Mouse (Mus musculus) liver, adult (tissue): Measurements from ENCODE around the gene Lgals3bp.

Source experiments
- GATA4 ChIP-seq: IDR thresholded peaks from 2 replicates; pipeline ENCODE4 v1.6.1; 2014; ENCODE audit warnings: mild to moderate bottlenecking, low read length; ENCODE audit not compliant: insufficient replicate concordance

The Lgals3bp gene

DNA sequence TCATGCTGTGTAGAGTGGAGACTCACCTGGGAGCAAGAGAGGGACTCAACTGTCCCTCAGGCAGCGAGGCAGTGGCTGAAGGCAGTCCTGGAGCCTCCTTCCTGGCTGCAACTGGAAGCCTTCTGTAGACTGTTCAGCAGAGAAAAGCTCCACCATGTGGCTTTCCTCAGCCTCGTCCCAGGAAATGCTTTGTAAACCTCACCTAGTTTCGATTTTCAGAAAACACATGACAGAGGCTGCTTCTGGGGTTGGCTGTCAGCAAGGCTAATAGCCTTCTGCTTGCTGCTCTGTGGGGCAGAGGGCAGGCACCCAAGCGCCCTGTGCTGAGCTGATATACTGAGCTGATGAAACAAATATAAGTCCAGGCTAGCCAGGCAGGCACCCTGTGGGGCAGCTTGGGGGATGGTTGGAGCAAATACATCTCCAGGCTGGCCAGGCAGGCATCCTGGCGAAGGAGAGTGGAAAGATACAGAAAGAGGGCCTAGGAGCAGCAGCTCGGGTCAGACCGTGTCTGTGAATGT is at the start of gene Lgals3bp:
Gene Lgals3bp (minus strand): TSS at position 333 of the 521 bp plus-strand sequence.
- peak; percentile 53; the same call in 1 of the 2 replicates for TF ChIP-seq GATA4

DNA sequence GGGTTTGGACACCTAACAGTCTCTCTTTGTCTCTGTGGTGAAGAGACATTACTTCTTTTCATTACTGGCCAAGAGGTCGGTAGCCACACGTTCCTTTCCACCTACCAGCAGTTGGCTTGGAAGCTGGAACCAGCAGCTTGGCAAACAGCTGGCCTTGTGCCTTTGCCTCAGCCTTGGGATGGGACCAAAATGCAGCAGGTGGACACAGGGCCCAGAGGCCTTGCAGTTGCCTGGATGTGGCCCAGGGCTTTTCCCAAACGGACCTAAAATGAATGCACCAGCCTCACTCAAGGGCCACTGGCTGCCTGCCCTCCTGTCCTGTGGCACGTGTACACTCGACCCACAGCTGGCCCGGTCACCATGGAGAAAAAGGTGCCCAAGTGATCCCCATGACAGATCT is 49.3 kb upstream of the Lgals3bp start:
- no peak for TF ChIP-seq GATA4

DNA sequence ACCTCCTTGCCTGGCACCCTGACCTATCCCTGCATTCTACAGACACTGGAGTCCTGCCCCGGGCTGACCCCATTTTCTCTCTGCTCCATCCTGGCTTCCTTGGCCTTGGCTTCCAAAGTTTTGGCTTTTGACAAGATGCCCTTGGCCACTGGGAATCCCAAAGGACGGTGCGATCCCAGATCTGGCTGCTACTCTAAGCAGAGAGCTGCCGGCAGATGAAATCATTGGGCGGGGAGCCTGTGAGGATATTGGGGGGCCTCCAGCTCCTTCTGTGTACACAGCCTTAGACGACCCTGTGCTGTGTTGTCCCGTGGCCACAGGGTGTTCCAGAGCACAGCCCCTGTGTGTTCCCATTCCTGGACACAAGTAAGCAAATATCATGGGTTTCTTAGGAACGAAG is 46.5 kb upstream of the Lgals3bp start:
- no peak for TF ChIP-seq GATA4

DNA sequence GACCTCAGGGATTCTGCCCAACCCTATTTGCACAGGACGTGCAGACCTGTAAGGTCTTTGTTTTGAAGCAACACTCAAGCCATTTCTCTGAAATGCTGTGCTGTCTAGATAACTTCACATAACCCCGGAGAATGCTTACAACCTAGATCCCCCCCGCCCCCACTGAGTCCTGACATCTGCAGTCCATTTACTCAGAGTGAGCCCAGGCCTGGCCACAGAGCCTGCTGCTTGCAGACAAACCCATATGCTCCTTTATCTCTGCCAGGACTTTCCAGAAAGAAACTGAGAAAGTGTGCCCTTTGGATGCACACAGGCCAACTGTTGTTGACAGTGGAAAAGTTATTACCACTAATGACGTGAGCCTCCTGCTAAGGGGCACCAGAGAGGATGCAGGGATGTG is 45.5 kb upstream of the Lgals3bp start:
- TF ChIP-seq GATA4 = no peak

DNA sequence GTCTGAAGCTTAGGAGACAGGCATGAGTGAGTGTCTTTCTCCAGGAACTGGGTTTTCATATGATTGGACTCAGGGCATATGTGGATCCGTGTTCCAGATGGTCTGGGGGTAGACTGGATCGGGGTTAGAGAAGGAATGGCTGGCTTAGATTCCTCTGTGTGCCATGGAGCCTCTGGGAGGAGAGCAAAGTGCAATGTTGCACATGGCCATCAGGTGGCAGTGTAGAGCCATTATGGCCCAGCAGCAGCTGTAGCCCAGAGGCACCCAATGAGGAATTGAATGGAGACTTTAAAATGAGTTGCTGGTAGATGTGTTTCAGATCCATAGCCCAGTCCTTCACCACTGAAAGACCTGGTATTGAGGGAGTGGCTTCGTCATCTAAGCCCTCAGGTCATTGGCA is 44.0 kb upstream of the Lgals3bp start:
- TF ChIP-seq GATA4 = no peak

DNA sequence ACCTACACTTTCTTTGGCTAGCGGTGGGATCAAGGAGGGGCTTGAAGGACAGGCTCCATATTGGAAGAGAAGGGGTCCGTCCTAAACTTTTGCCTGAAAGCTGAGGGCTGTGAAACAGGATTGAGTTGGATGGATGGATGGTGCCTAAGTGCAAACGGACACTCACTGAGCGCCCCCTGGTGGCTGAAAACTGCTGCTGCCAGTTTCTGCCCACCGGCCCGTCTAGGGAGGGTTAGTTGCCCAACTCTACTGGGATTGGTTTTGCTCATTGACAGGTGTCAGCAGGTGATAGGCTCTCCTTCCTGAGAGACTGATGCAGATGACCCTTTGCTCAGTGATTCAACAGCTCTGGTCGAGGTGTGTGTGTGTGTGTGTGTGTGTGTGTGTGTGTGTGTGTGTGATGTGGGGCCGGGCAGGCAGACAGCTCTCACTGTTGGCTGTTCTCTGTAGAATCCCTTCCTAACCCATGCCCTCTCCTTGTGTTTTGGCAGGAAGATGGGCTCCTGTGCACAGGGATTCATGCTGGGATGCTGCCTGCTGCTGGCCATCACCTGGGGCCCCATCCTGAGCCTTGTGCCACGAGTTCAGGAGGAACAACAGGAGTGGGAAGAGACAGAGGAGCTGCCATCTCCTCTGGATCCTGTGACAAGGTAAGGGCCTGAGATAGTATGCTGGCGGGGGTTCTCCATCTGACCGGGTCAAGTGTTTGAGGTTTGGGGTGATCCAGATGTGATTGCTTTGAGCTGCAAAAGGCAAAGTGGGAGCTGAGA is 41.5 kb upstream of the Lgals3bp start:
- TF ChIP-seq GATA4 = no peak

DNA sequence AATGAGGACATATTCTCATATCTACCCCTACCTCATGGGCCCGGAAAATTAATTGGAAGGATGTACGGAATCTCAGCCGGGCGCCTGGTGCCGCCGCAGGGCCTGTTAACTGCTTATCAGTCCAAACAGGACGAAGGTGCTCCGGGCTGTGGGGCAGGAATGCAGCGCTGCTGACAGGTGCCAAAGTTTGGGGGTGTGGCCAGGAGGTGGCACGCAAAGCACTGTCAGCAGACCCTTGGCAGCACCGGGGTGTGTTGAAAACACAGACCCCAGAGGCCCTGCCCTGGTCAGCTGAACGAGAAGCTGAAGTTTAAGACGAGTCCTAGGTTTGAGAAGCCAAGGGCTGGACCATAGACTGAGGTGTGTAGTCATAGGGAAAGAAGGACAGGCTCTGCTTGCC is 40.8 kb upstream of the Lgals3bp start:
- TF ChIP-seq GATA4 = peak; percentile 65; the same call in 1 of the 2 replicates

DNA sequence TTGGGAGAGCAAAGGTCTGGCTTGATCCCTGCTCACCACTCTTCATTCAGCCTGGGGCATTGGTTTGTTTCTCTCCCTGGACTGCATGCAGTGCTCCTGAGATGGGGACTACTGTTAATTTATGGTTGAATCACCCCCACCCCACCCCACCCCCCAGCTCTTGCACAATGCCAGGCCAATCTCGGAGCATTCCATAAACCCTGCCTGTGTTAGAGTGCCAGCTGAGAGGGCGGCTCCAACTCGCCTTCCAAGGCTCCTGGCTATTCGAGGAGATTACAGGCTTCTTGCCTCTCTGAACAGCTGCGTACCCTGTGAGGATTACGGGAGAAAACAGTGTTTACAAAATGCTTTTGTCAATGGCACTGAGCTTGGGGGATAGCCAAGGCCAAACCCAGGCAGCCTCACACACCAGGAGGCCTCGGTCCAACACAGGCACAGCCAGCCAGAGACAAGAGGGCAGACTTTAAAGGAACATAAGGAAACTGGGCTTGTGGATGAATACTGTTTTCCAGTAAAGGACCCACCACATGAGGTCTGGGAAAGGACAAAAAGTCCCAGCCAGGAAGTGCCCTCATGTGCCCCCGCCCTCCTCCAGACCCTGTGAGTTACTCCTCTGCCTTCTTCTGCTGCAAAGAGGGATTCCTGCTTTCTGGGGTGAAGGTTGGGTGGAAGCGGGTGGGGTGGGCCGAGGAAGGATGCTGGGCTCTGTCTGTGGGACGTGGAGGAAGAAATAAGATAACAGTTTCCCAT is 36.9 kb upstream of the Lgals3bp start:
- peak; percentile 75; the same call in 1 of the 2 replicates for TF ChIP-seq GATA4

DNA sequence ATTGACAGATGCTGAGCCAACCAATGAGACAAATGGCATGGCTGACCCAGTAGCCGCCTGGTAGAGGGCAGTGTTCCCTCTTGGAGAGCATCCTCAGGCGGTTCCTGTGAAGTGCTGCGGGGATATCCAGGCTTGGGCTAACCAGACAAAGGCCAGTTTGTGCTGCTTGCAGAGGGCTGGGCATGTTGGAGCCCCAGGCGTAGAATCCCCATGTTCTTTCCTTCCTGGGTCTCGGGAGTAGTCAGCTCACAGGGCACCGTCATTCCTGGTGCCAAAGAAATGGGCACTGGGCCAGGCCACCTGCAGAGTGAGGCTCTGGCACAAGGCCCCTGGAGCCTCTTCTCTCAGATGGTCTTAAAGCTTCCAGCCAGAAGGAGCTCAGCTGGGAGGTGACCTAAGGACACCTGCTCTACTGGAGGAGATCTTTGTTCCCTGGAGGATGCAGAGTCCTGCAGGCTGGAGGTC is 34.6 kb upstream of the Lgals3bp start:
- no peak for TF ChIP-seq GATA4

DNA sequence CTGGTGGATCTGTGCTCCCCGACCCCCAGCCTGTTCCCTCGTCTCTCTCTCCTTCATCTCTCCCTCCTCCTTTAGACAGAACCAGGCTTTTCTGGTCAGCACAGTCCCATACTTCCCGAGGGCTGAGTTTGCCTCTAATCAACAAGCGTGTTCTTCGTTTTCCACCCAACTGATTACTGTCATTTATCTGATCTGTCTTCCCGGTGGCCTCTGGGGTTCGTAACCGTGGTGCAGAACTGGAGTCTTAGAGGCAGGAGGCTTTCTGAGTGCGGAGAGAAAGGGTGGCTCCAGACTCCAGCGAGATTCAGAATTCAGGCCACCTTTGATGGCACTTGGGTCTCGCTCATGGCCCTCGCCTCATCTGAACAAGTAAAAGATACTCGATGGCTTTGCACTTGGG is 32.2 kb upstream of the Lgals3bp start:
- no peak for TF ChIP-seq GATA4

DNA sequence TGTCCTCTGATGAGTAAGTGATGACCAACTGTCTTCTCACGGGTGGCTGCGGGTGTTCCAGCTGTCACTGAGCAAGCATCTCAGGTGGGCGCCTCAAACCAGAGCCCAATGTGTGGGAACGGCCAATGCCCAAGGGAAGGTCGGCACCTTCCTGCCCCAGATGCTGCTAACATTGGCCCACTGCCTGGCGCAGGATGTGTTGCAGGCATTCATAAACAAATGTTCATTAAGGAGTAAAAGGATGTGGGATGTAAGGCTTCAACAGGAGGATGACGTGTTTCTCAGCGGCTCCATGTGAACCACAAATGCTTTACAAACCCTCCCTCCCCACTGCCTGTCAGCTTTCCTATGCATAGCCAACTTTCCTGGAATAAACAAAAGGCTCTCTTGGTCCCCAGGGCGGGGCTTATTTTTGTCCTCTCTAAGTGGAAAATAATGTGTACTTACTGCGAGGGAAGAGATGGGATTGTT is 31.5 kb upstream of the Lgals3bp start:
- no peak for TF ChIP-seq GATA4

DNA sequence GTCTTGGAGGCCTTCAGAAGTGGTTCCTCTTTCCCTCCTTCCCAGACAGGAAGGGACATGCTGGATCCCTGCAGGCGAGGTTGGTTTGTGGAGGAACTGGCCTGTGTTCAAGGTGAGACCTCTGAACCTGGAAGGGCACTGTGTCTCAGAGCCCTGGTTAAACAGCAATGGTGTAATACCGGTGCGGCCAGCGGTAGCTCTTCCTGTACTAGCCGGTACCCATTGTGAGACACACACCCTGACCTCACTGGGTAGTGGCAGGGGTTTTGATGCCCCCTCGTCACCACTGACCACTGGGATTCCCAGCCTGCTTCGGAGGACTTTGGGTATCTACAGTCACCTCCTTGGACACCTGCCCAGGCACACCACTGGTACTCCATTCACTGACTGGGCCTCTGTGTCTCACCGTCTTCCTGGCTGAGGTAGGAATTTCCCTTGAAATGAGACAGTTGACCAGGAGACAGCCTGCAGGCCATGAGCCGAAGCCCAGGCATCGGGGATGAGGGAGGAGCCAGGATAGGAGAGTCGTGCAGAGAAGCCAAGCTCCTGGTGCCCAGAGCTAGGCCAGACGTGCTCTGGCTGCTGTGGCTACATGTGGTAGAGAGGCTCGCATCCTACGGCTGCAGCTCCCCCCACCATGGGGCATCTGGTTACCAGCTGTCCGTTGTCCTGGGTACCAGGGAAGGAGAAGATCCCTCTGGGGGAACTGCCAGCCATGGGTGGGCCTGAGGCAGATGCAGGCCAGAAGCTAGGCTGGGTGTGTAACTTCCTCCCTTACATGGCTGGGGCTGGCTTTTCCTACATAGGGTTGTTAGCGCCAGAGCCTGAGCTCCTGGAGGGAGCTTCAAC is 29.4 kb upstream of the Lgals3bp start:
- TF ChIP-seq GATA4 = no peak

DNA sequence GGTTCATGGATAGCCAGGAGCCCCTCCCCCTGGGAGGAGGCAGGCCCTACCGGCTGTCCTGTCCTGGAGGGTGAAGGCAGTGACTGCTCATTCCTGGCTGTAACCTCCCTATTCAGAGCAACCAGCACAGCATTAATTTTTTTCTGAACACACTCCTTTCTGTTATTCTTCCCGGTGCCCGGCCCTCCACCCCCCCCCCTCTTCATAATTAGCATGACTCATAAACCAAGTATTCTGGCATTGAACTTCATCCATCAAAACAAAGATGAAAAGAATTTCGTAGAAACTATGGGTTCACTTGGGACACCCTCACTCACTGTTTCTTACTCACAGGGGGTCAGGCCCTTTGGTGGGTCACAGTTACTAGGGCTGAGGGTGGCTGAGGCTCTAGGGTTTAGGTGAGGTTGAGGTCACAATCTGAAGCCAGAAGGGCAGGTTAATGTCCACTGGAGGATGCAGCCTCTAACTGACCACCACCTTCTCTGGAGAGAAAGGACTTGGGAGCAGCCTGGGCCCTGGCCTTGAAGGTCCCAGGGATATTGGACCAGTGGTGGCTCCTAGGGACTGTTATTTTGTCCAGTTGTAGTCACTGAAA is 28.5 kb upstream of the Lgals3bp start:
- TF ChIP-seq GATA4 = no peak

DNA sequence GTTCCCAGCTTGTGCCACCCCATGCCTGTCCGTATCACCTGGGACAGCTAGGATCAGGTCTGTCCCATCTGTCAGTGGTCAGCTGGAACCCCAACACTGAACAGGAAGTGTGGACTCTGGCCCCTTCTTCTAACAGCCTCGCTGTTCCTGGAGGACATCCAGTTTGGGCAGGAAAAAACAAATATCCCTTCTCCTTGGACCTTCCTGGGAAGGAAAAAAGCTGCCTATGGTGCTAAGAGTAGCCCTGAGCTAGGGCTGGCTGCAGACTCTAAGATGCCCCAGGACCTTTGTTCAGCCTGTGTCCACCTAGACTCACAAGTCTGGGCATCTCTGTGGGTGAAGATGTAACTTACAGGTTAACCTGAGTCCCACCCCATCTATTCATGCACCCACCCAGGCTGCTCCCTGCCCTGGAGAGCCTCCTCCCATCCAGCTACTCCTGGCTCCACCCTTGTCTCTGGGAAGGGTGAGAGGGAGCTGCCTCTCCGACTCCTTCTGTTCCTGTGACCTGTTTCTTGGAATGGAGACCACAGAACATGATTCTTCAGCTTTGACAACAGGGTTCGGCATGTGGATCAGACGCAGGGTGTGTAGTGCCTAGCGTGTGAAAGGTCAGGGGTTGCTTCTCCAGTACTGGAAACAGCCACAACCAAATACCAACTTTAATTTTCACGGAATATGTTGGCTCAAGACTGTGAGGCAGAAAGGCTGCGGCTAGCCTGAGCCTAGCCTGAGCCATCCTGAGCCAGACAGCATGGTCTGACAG is 27.2 kb upstream of the Lgals3bp start:
- no peak for TF ChIP-seq GATA4

DNA sequence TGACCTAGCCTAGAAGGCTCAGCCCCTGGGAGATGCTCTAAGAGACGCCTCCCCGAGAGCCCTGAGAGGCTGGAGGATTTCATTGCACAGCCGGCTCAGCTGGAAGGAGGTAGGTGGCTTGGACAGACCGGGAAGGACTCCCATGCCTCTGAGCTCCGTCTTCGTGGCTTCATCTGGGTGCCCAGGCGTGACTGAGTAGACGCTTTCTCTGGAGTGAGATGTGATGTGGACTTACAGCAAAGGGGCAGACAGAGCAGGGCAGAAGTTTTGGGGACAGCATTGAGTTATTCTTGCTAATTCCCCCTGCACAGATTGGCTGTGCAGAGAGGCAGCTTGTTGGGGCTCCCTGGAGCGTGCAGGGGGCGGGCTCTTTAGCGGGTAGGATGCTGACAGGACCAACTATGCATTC is 26.6 kb upstream of the Lgals3bp start:
- no peak for TF ChIP-seq GATA4
